ENCODE assay signal across 20 mouse cellular contexts in the genomic region with DNA sequence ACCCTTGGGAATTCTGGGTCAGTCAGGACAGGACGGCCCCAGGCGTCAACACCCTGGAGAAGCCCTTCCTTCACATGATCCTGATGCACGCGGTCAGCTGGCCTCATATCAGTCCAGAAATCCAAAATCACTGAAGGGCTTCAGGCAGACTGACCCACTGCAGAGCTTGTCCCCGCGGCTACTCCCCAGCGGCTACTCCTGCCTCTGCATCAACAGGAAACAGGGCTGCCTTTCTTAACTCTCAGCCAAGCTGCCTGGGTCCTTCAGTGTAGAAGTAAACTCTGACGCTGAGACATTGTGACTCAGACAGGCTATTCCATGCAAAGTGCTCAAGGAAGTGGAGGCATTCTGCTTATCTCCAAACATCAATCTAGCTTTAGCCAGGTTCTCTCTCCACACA. TPM values are rescaled to one million over a fixed set of nuclear protein-coding genes. Genes with fewer than 3 reads are reported as not detected.
DNase-seq lines count a peak whose midpoint lies in the region; ATAC-seq and TF ChIP-seq lines count a peak whose summit lies in the region.
"Had no signal": no experiment of that assay in that cellular context is flagged by ENCODE, and none has a peak within 500 bp of the region (broad histone marks: within the 10 kb centered on the region; RNA-seq: fewer than 3 reads in every experiment).

No protein-coding gene starts in this region.

- intact Hi-C loops in heart, postnatal 10 days (cut with DNase I) = no loop called here
- intact Hi-C loops in gastrocnemius, adult 2 months (cut with DNase I) = no loop called here

- H3K9me3 ChIP-seq in intestine, postnatal 0 days (ENCODE audit: control insufficient read depth) = no peaks in the 10 kb centered on the region
- no peaks in the 10 kb centered on the region for H3K9me3 ChIP-seq in intestine, embryonic 15.5 days
- H3K9me3 ChIP-seq in heart, embryonic 12.5 days (replicated peaks) = no peaks in the 10 kb centered on the region
- H3K9me3 ChIP-seq: embryonic facial prominence, embryonic 15.5 days had no signal

- no peaks in the 10 kb centered on the region for H3K27me3 ChIP-seq in intestine, postnatal 0 days (replicated peaks; ENCODE audit: control insufficient read depth, insufficient read depth, low read length)
- H3K27me3 ChIP-seq in intestine, embryonic 15.5 days (replicated peaks) = no peaks in the 10 kb centered on the region
- H3K27me3 ChIP-seq in heart, embryonic 12.5 days (replicated peaks) = no peaks in the 10 kb centered on the region
- H3K27me3 ChIP-seq: embryonic facial prominence, embryonic 15.5 days had no signal

- no peak overlapping the region for H3K27ac ChIP-seq in intestine, postnatal 0 days (ENCODE audit: low read depth, low read length)
- no peak overlapping the region for H3K27ac ChIP-seq in intestine, embryonic 15.5 days
- no peak overlapping the region; the same call in 1 of the 2 replicates for H3K27ac ChIP-seq in heart, embryonic 12.5 days (ENCODE audit: poor library complexity, severe bottlenecking)
- no peak overlapping the region for H3K27ac ChIP-seq in gastrocnemius, adult 2 months
- H3K27ac ChIP-seq: embryonic facial prominence, embryonic 15.5 days; hindbrain, postnatal 0 days; kidney, postnatal 0 days had no signal

- DNase-seq in 3T3-L1 (ENCODE audit: low read depth, low spot score) = peak; percentile 38
- DNase-seq in heart, postnatal 10 days = peak; percentile 20 to 38
- no peak for DNase-seq in gastrocnemius, adult 2 months
- DNase-seq in natural killer cell, adult 2 months (ENCODE audit: low spot score in 2 of 2) = no peak
- DNase-seq in testis, postnatal 10 days (ENCODE audit: low spot score) = no peak
- DNase-seq: adrenal gland, postnatal 14 days; cerebellum, adult 9-10 months; kidney, adult 11 months; liver, postnatal 0 days; thymus, postnatal 14 days had no signal

- no peak for TF ChIP-seq CTCF in intestine, postnatal 0 days (IDR thresholded peaks at IDR 0.05; ENCODE audit: low read depth)
- no peak for TF ChIP-seq CTCF in gastrocnemius, adult 2 months (IDR thresholded peaks at IDR 0.05)

- 0 out of 2 replicates have a peak, but pooled peaks have one; percentile 16 for ATAC-seq in intestine, postnatal 0 days
- ATAC-seq in intestine, embryonic 15.5 days = no peak
- peak; percentile 39; the same call in 1 of the 2 replicates for ATAC-seq in heart, embryonic 12.5 days (ENCODE audit: insufficient number of reproducible peaks, low FRiP score)
- ATAC-seq: activated CD4-positive, CD25-positive, alpha-beta regulatory T cell, adult 4 months; forebrain, embryonic 14.5 days; hindbrain, postnatal 0 days; liver, postnatal 0 days had no signal

- H3K9ac ChIP-seq in intestine, postnatal 0 days (ENCODE audit: low read depth, low read length) = no peak overlapping the region
- no peak overlapping the region for H3K9ac ChIP-seq in intestine, embryonic 15.5 days
- H3K9ac ChIP-seq in heart, embryonic 12.5 days = no peak overlapping the region
- H3K9ac ChIP-seq: embryonic facial prominence, embryonic 15.5 days; liver, postnatal 0 days had no signal

- no peak overlapping the region for H3K4me3 ChIP-seq in intestine, postnatal 0 days (ENCODE audit: low read depth, low read length)
- H3K4me3 ChIP-seq in intestine, embryonic 15.5 days (replicated peaks) = no peak overlapping the region
- H3K4me3 ChIP-seq in heart, embryonic 12.5 days = no peak overlapping the region
- H3K4me3 ChIP-seq in gastrocnemius, adult 2 months = no peak overlapping the region
- H3K4me3 ChIP-seq: embryonic facial prominence, embryonic 15.5 days had no signal

- H3K4me2 ChIP-seq in intestine, postnatal 0 days (replicated peaks; ENCODE audit: low read depth) = no peak overlapping the region
- H3K4me2 ChIP-seq in intestine, embryonic 15.5 days (replicated peaks) = no peak overlapping the region
- no peak overlapping the region for H3K4me2 ChIP-seq in heart, embryonic 12.5 days
- H3K4me2 ChIP-seq: embryonic facial prominence, embryonic 15.5 days; liver, embryonic 11.5 days; midbrain, embryonic 11.5 days had no signal

- H3K4me1 ChIP-seq in intestine, postnatal 0 days (replicated peaks; ENCODE audit: control insufficient read depth, insufficient read depth, low read length) = no peaks in the 10 kb centered on the region
- H3K4me1 ChIP-seq in intestine, embryonic 15.5 days (replicated peaks) = no peaks in the 10 kb centered on the region
- H3K4me1 ChIP-seq in heart, embryonic 12.5 days (replicated peaks) = peaks cover 24% of the 10 kb centered on the region
- H3K4me1 ChIP-seq: embryonic facial prominence, embryonic 15.5 days had no signal

- 82% methylated on average over 8 of the region's 8 CpGs for WGBS in intestine, postnatal 0 days
- 88% methylated on average over 8 of the region's 8 CpGs for WGBS in intestine, embryonic 15.5 days
- WGBS in heart, embryonic 12.5 days = 37% methylated on average over 8 of the region's 8 CpGs

- peaks cover 70% of the 10 kb centered on the region for H3K36me3 ChIP-seq in intestine, postnatal 0 days (ENCODE audit: control insufficient read depth, insufficient read depth)
- H3K36me3 ChIP-seq in intestine, embryonic 15.5 days = peaks cover 20% of the 10 kb centered on the region
- peaks cover 85% of the 10 kb centered on the region for H3K36me3 ChIP-seq in heart, embryonic 12.5 days

RNA-seq across cellular contexts. Expression of a gene that starts 12.5 kb away (rescaled TPM):
- 59.7 and 61.9 TPM in 2 replicates for polyA plus RNA-seq in intestine, postnatal 0 days (2015; fragmentation: Nextera tagmentation; extraction: Ambion mirVana)
- polyA plus RNA-seq in intestine, embryonic 15.5 days (2015; fragmentation: Nextera tagmentation; extraction: Ambion mirVana) = 55.1 and 55.3 TPM in 2 replicates
- polyA plus RNA-seq in heart, embryonic 12.5 days (2016; fragmentation: Nextera tagmentation; extraction: Ambion mirVana) = 45.2 and 45.6 TPM in 2 replicates
- total RNA-seq in heart, postnatal 10 days (2021) = 10 to 100 TPM; 54.4 to 55.6 TPM
- 10 to 100 TPM; 15.4 to 19.6 TPM for total RNA-seq in gastrocnemius, adult 2 months (2021)

RNA-seq across cellular contexts. Expression of a gene that starts 13.3 kb away (rescaled TPM):
- 13.8 and 17.8 TPM in 2 replicates for polyA plus RNA-seq in intestine, postnatal 0 days (2015; fragmentation: Nextera tagmentation; extraction: Ambion mirVana)
- 30.7 and 31.7 TPM in 2 replicates for polyA plus RNA-seq in intestine, embryonic 15.5 days (2015; fragmentation: Nextera tagmentation; extraction: Ambion mirVana)
- 33.6 and 36.4 TPM in 2 replicates for polyA plus RNA-seq in heart, embryonic 12.5 days (2016; fragmentation: Nextera tagmentation; extraction: Ambion mirVana)
- total RNA-seq in heart, postnatal 10 days (2021) = 10 to 100 TPM; 48.0 to 52.2 TPM
- 10 to 100 TPM; 17.3 to 20.1 TPM for total RNA-seq in gastrocnemius, adult 2 months (2021)

RNA-seq across cellular contexts. Expression of a gene that starts 54.4 kb away (rescaled TPM):
- 3.7 and 4.2 TPM in 2 replicates for polyA plus RNA-seq in intestine, postnatal 0 days (2015; fragmentation: Nextera tagmentation; extraction: Ambion mirVana)
- 9.2 and 10.5 TPM in 2 replicates for polyA plus RNA-seq in intestine, embryonic 15.5 days (2015; fragmentation: Nextera tagmentation; extraction: Ambion mirVana)
- 9.1 and 9.4 TPM in 2 replicates for polyA plus RNA-seq in heart, embryonic 12.5 days (2016; fragmentation: Nextera tagmentation; extraction: Ambion mirVana)
- 1 to 10 TPM; 5.1 to 5.7 TPM for total RNA-seq in heart, postnatal 10 days (2021)
- total RNA-seq in gastrocnemius, adult 2 months (2021) = 1 to 10 TPM; 3.6 to 3.8 TPM

Comparison
In these comparisons a context has a peak if more than half of its experiments do, and no peak if none do; other contexts are left out.
1. DNase-seq: peak in 3T3-L1 (single experiment) and heart, postnatal 10 days (2 of 2); none in gastrocnemius, adult 2 months (single experiment), natural killer cell, adult 2 months (0 of 2) and testis, postnatal 10 days (single experiment).